Mouse (Mus musculus) forebrain, embryonic 15.5 days (tissue): ENCODE measurements around the gene Mbd4. TPM values are rescaled to one million over a fixed set of nuclear protein-coding genes. Genes with fewer than 3 reads are reported as not detected.
"Not testable (repeated sequence)": the region's sequence is repeated elsewhere in the genome, so short reads cannot be mapped to it uniquely, and the experiment has no call there.

ENCODE experiments used
- ATAC-seq: fragments of 200-750 bp; cut with Nextera tagmentation; replicated peaks from 2 replicates; pipeline ENCODE4 v1.8.0; 2017; ENCODE audit warnings: mild to moderate bottlenecking, moderate TSS enrichment, moderate library complexity
- H3K27ac ChIP-seq: fragments of 300-500 bp; sonication (generic); replicated peaks from 2 replicates; pipeline ENCODE4 v1.5.1; 2015; ENCODE audit warnings: mild to moderate bottlenecking, inconsistent platforms
- H3K27me3 ChIP-seq: fragments of 300-500 bp; sonication (generic); 2 replicates; pipeline ENCODE4 v1.6.1; 2015; ENCODE audit warnings: inconsistent platforms
- H3K36me3 ChIP-seq: fragments of 300-500 bp; sonication (generic); 2 replicates; pipeline ENCODE4 v1.6.1; 2015; ENCODE audit warnings: mild to moderate bottlenecking, inconsistent platforms
- H3K4me1 ChIP-seq: fragments of 300-500 bp; sonication (generic); 2 replicates; pipeline ENCODE4 v1.6.1; 2015; ENCODE audit warnings: inconsistent platforms
- H3K4me2 ChIP-seq: fragments of 300-500 bp; sonication (generic); replicated peaks from 2 replicates; pipeline ENCODE4 v1.6.1; 2015; ENCODE audit warnings: mild to moderate bottlenecking, inconsistent platforms
- H3K4me3 ChIP-seq: fragments of 300-500 bp; sonication (generic); 2 replicates; pipeline ENCODE4 v1.5.1; 2015; ENCODE audit warnings: mild to moderate bottlenecking, inconsistent platforms
- H3K9ac ChIP-seq: fragments of 300-500 bp; sonication (generic); replicated peaks from 2 replicates; pipeline ENCODE4 v1.6.1; 2015; ENCODE audit warnings: mild to moderate bottlenecking, inconsistent platforms
- H3K9me3 ChIP-seq: fragments of 300-500 bp; sonication (generic); 2 replicates; pipeline ENCODE4 v1.6.1; 2016; ENCODE audit warnings: inconsistent platforms
- WGBS: fragments of 180-500 bp; shearing (Covaris S2); methylation state at CpG from one replicate; pipeline ENCODE4 v1.1.7; 2015; ENCODE audit warnings: mixed read lengths; 5-methylcytosine and 5-hydroxymethylcytosine counted together
- polyA plus RNA-seq: library from polyadenylated mRNA; unstranded; fragments of >200 nt; fragmentation: Nextera tagmentation; extraction: Ambion mirVana; gene quantifications from 2 replicates; pipeline ENCODE4 v1.2.1, GENCODE M21; 2015

Mbd4 gene
- polyA plus RNA-seq, 1 experiment from 2014 or later = 15.5 TPM

- WGBS = 84% methylated on average over 6 of the region's 6 CpGs
Observed at GRCm38 (mm10) chr6:115830779-115831601, 22.2 kb downstream of the Mbd4 start.

GRCm38 (mm10) chr6:115823850-115824464 lies 29.2 kb downstream of the Mbd4 start:
- 4% methylated on average over 6 of the region's 11 CpGs for WGBS

More at GRCm38 (mm10) chr6:115830779-115831601, 22.2 kb downstream of the Mbd4 start:
- Histone ChIP-seq H3K9me3 (no peaks in the 10 kb centered on the region), H3K4me3 (no peak overlapping the region), H3K9ac (no peak overlapping the region), H3K4me2 (no peak overlapping the region), H3K36me3 (no peaks in the 10 kb centered on the region), H3K27ac (no peak overlapping the region), H3K4me1 (no peaks in the 10 kb centered on the region), H3K27me3 (no peaks in the 10 kb centered on the region)
- ATAC-seq = no peak

GRCm38 (mm10) chr6:115821216-115821993 lies 31.8 kb downstream of the Mbd4 start:
- Histone ChIP-seq H3K4me1 (no peaks in the 10 kb centered on the region), H3K9ac (no peak overlapping the region), H3K27me3 (no peaks in the 10 kb centered on the region), H3K9me3 (no peaks in the 10 kb centered on the region), H3K4me3 (no peak overlapping the region), H3K4me2 (no peak overlapping the region), H3K27ac (no peak overlapping the region), H3K36me3 (no peaks in the 10 kb centered on the region)
- no peak for ATAC-seq
- WGBS = 87% methylated on average over 8 of the region's 8 CpGs

More at GRCm38 (mm10) chr6:115823850-115824464, 29.2 kb downstream of the Mbd4 start:
- H3K27ac ChIP-seq, H3K27me3 ChIP-seq, H3K4me1 ChIP-seq, H3K9ac ChIP-seq, H3K9me3 ChIP-seq, H3K36me3 ChIP-seq: not testable (repeated sequence)
- Histone ChIP-seq H3K4me3 (peak overlapping the region; percentile 20; the same call in 1 of the 2 replicates), H3K4me2 (peak overlapping the region; percentile 23; the same call in 1 of the 2 replicates)
- peak; percentile 73 for ATAC-seq

DNA sequence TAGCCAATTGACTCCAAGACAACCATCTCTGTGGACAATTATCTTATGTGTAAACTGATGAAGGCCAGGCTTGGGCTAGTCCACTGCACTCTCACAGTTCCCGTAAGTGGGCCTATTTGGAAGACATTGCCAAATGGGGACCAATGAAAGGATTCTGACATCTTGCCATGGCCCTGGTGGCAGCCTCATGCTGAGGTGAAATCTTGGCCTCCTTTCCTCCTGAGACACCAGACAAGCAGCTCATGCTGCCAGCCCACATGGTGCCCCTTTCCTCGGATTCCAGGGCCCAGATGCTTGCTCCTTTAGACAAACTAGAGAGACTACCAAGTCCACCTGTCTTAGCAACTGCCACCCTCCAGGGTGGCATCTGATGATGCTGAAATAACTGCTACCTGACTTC lies 35.0 kb downstream of the Mbd4 start:
- no peaks in the 10 kb centered on the region for H3K36me3 ChIP-seq
- 67% methylated on average over 2 of the region's 2 CpGs for WGBS
- H3K9me3 ChIP-seq = no peaks in the 10 kb centered on the region
- H3K4me3 ChIP-seq = no peak overlapping the region
- no peak overlapping the region for H3K4me2 ChIP-seq
- H3K27me3 ChIP-seq = no peaks in the 10 kb centered on the region
- no peak overlapping the region for H3K9ac ChIP-seq
- no peak for ATAC-seq
- no peak overlapping the region for H3K27ac ChIP-seq
- no peaks in the 10 kb centered on the region for H3K4me1 ChIP-seq

GRCm38 (mm10) chr6:115815041-115815440 lies 38.1 kb downstream of the Mbd4 start:
- no peaks in the 10 kb centered on the region for H3K9me3 ChIP-seq
- no peaks in the 10 kb centered on the region for H3K36me3 ChIP-seq
- no peak for ATAC-seq
- H3K9ac ChIP-seq = no peak overlapping the region
- 79% methylated on average over 4 of the region's 4 CpGs for WGBS
- no peak overlapping the region for H3K4me3 ChIP-seq
- no peak overlapping the region for H3K27ac ChIP-seq
- H3K4me1 ChIP-seq = no peaks in the 10 kb centered on the region
- H3K4me2 ChIP-seq = no peak overlapping the region
- H3K27me3 ChIP-seq = no peaks in the 10 kb centered on the region

- Histone ChIP-seq H3K4me3 (no peak overlapping the region), H3K4me1 (no peaks in the 10 kb centered on the region), H3K36me3 (no peaks in the 10 kb centered on the region), H3K4me2 (no peak overlapping the region), H3K9ac (no peak overlapping the region), H3K9me3 (no peaks in the 10 kb centered on the region), H3K27ac (no peak overlapping the region), H3K27me3 (no peaks in the 10 kb centered on the region)
- ATAC-seq = no peak
- WGBS = 38% methylated on average over 4 of the region's 4 CpGs
Observed at GRCm38 (mm10) chr6:115814104-115814503, 39.1 kb downstream of the Mbd4 start.

DNA sequence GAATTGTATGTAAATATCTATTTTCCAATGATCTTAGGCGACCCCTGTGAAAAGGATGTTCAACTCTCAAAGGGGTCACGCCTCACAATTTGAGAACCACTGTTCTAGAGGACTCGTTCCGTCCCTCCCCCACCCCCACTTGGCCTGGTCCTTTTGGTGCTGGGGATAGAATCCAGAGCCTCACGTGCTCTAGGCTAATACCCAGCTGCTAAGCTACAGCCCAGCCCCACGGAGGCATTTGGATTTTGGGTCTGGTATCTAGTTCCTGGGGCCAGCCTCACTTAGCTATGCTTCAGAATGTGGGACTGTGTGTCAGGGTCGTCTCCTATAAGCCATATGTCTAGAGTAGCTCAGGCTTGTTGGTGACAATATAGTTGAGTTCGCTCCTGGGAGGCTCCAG lies 41.6 kb downstream of the Mbd4 start:
- Histone ChIP-seq H3K36me3 (peaks cover 2% of the 10 kb centered on the region), H3K27me3 (no peaks in the 10 kb centered on the region), H3K9me3 (no peaks in the 10 kb centered on the region), H3K4me2 (no peak overlapping the region), H3K4me3 (no peak overlapping the region), H3K9ac (no peak overlapping the region), H3K27ac (no peak overlapping the region), H3K4me1 (peaks cover 13% of the 10 kb centered on the region)
- no peak for ATAC-seq
- WGBS = 75% methylated on average over 8 of the region's 8 CpGs

DNA sequence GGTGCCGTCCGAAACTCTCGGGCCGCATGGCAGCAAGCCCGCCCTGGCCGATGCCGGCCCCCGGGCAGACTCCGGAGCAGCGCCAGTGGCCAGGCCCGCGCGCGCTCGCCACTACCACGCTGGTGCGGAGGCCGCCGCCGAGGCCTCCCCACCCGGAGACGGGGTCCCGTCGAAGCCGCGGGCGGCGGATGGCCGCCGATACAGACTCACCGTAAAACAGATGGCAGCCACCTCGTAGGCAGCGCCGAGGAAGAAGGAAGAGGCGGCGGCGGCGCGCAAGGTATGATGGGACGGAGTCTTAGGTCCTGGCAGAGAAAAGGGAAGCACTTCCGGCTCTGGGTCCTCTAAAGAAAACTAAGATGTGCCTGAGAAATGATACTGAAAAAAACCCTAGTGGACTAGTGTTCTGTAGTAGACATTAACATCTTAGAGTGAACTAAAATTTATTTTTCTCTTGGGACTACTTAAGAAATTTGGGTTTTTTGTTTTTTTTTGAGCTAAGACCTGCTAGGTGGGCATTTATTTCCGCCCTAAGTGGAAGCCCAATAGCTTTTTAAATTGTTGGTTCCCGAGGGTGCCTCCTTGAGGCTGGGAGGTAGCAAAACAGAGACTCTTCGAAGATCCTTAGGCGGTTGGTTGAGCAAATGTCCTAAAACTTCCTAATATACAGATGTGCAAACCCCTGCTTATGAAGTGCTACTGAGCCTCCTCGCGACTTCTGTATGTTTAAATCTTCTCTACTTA lies 44.5 kb downstream of the Mbd4 start, which contains the start of gene Rpl32:
Gene Rpl32, minus strand, starts transcription at position 260 of the 744 bp plus-strand sequence.
- Histone ChIP-seq H3K27ac (peak within 1 kb of the TSS; percentile 97), H3K4me3 (peak within 1 kb of the TSS; percentile 66), H3K4me2 (peak within 1 kb of the TSS; percentile 71), H3K4me1 (peaks cover 23% of the 10 kb centered on the region), H3K9ac (peak within 1 kb of the TSS; percentile 83), H3K27me3 (no peaks in the 10 kb centered on the region), H3K36me3 (peaks cover 30% of the 10 kb centered on the region), H3K9me3 (no peaks in the 10 kb centered on the region)
- ATAC-seq = peak; percentile 92
- under 1% methylated on average over 47 of the region's 47 CpGs for WGBS

- Histone ChIP-seq H3K4me1 (peaks cover 23% of the 10 kb centered on the region), H3K27ac (peak overlapping the region; percentile 97), H3K36me3 (peaks cover 31% of the 10 kb centered on the region), H3K9me3 (no peaks in the 10 kb centered on the region), H3K27me3 (no peaks in the 10 kb centered on the region), H3K4me3 (peak overlapping the region; percentile 66), H3K9ac (peak overlapping the region; percentile 83), H3K4me2 (peak overlapping the region; percentile 71)
- ATAC-seq = peak; percentile 38
- under 1% methylated on average over 22 of the region's 22 CpGs for WGBS
Observed at GRCm38 (mm10) chr6:115808196-115808487, 45.0 kb downstream of the Mbd4 start.

- Histone ChIP-seq H3K9me3 (no peaks in the 10 kb centered on the region), H3K36me3 (peaks cover 34% of the 10 kb centered on the region), H3K4me3 (peak overlapping the region; percentile 66), H3K9ac (peak overlapping the region; percentile 83), H3K27me3 (no peaks in the 10 kb centered on the region), H3K27ac (peak overlapping the region; percentile 97), H3K4me2 (peak overlapping the region; percentile 71), H3K4me1 (peaks cover 23% of the 10 kb centered on the region)
- 0 out of 2 replicates have a peak, but pooled peaks have one; percentile 0 for ATAC-seq
- 2% methylated on average over 15 of the region's 15 CpGs for WGBS
Observed at GRCm38 (mm10) chr6:115807464-115808195, 45.5 kb downstream of the Mbd4 start.
